Mouse (Mus musculus): ENCODE data around the gene Dbndd2. TPM values are rescaled to one million over a fixed set of nuclear protein-coding genes. Genes with fewer than 3 reads are reported as not detected.

Gene Dbndd2
- polyA plus RNA-seq, 1 experiment from 2014 or later, result 17.9 TPM

DNA sequence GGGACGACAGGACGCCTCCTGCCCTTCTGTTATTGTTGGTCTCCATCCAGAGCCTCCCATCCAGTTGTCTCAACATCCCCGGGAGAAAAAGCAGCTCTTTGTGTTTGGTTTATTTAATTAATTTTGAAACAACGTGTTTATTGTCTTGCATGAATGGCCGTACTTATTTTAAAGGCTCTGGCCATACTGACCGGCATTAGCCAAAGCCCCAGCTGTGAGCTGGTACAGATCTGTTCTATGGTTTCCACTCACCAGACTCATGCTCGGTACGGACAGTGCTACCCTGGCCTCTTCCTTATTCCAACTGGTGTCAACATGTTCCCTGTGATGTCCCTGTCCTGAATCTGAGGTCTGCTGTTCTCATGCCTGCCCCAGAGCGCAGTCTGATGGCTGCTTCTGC is 30.0 kb downstream of the Dbndd2 start:
- no peak for ATAC-seq (ENCODE audit: insufficient number of reproducible peaks, insufficient read depth, low FRiP score, low read depth)
- H3K4me2 ChIP-seq (replicated peaks; ENCODE audit: low read depth, low read length), result no peak overlapping the region
- H3K4me3 ChIP-seq (ENCODE audit: low read depth, low read length), result no peak overlapping the region
- H3K27me3 ChIP-seq (ENCODE audit: control insufficient read depth, insufficient read depth, low read length), result no peaks in the 10 kb centered on the region
- peaks cover 8% of the 10 kb centered on the region for H3K4me1 ChIP-seq (ENCODE audit: control insufficient read depth, insufficient read depth, low read length)
- no peak overlapping the region for H3K9ac ChIP-seq (replicated peaks; ENCODE audit: low read depth, low read length)
- no peaks in the 10 kb centered on the region for H3K9me3 ChIP-seq (ENCODE audit: control insufficient read depth, low read depth, low read length)
- no peaks in the 10 kb centered on the region for H3K36me3 ChIP-seq (ENCODE audit: control insufficient read depth, insufficient read depth, low read length)
- WGBS, result 78% methylated on average over 9 of the region's 9 CpGs
- H3K27ac ChIP-seq (ENCODE audit: low read length), result no peak overlapping the region

DNA sequence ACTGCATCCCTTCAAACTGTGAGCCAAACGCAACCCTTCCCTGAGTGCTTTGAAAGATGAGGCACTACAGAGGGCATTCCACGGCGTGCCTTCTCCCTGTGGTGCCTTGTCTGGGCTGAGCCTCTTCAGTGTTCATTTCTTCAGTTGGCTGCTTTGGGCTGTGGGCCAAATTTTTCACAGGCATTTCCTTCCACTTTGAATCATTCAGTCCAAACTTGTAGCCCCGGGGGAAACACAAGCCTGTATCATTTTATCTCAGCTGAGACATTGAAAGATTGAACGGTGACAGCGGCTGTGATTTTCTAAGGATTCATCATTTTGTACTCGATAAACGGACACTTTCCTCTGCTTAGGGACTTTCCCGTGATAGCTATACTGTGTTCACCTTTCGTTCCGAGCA is 30.7 kb downstream of the Dbndd2 start:
- no peaks in the 10 kb centered on the region for H3K9me3 ChIP-seq (ENCODE audit: control insufficient read depth, low read depth, low read length)

DNA sequence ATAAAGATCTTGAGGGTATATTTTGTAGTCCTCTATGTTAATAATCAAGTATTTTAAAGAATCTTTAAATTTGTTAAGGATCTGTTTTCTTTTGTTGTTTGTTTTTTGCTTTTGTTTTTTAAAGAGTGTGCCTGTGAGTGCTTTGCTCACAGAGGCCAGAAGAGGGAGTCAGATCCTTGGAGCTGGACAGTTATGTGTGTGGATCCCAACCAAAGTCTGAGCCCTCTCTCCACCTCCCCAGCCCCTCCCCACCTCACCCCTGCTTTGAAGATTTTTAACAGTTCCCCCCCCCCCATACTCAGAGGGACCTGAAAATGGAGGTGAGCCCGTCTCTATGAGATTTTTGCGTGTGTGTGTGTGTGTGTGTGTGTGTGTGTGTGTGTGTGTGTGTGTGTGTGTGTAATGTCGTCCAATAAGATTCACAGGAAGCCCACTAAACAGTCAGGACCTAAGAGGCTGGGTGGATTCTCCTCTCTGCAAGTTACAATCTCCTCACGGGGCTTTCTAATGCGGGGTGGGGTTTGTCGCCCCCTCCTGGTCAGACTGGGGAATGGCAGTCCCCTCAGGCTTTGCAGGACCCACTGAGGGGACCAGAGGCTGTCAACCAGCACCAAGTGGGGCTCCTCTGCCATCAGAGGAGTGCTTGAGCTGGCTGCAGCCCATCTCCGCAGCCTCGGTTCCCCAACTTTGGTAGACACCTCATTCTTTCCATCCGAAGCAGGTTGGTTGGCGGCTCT is 31.7 kb downstream of the Dbndd2 start:
- H3K9ac ChIP-seq (replicated peaks; ENCODE audit: low read depth, low read length), result no peak overlapping the region
- 33% methylated on average over 10 of the region's 10 CpGs for WGBS
- H3K27ac ChIP-seq (ENCODE audit: low read length), result peak overlapping the region; percentile 89; the same call in 1 of the 2 replicates
- no peak overlapping the region for H3K4me3 ChIP-seq (ENCODE audit: low read depth, low read length)
- peaks cover 11% of the 10 kb centered on the region for H3K4me1 ChIP-seq (ENCODE audit: control insufficient read depth, insufficient read depth, low read length)
- no peak for ATAC-seq (ENCODE audit: insufficient number of reproducible peaks, insufficient read depth, low FRiP score, low read depth)
- H3K36me3 ChIP-seq (ENCODE audit: control insufficient read depth, insufficient read depth, low read length), result no peaks in the 10 kb centered on the region
- no peaks in the 10 kb centered on the region for H3K9me3 ChIP-seq (ENCODE audit: control insufficient read depth, low read depth, low read length)
- H3K27me3 ChIP-seq (ENCODE audit: control insufficient read depth, insufficient read depth, low read length), result no peaks in the 10 kb centered on the region
- no peak overlapping the region for H3K4me2 ChIP-seq (replicated peaks; ENCODE audit: low read depth, low read length)

More for the DNA sequence above, 30.7 kb downstream of the Dbndd2 start:
- ATAC-seq (ENCODE audit: insufficient number of reproducible peaks, insufficient read depth, low FRiP score, low read depth), result no peak
- Histone ChIP-seq H3K36me3 (ENCODE audit: control insufficient read depth, insufficient read depth, low read length) (no peaks in the 10 kb centered on the region), H3K27ac (ENCODE audit: low read length) (no peak overlapping the region), H3K4me1 (ENCODE audit: control insufficient read depth, insufficient read depth, low read length) (peaks cover 8% of the 10 kb centered on the region), H3K4me3 (ENCODE audit: low read depth, low read length) (no peak overlapping the region), H3K9ac (replicated peaks; ENCODE audit: low read depth, low read length) (no peak overlapping the region), H3K4me2 (replicated peaks; ENCODE audit: low read depth, low read length) (no peak overlapping the region), H3K27me3 (ENCODE audit: control insufficient read depth, insufficient read depth, low read length) (no peaks in the 10 kb centered on the region)
- WGBS, result 81% methylated on average over 11 of the region's 11 CpGs

DNA sequence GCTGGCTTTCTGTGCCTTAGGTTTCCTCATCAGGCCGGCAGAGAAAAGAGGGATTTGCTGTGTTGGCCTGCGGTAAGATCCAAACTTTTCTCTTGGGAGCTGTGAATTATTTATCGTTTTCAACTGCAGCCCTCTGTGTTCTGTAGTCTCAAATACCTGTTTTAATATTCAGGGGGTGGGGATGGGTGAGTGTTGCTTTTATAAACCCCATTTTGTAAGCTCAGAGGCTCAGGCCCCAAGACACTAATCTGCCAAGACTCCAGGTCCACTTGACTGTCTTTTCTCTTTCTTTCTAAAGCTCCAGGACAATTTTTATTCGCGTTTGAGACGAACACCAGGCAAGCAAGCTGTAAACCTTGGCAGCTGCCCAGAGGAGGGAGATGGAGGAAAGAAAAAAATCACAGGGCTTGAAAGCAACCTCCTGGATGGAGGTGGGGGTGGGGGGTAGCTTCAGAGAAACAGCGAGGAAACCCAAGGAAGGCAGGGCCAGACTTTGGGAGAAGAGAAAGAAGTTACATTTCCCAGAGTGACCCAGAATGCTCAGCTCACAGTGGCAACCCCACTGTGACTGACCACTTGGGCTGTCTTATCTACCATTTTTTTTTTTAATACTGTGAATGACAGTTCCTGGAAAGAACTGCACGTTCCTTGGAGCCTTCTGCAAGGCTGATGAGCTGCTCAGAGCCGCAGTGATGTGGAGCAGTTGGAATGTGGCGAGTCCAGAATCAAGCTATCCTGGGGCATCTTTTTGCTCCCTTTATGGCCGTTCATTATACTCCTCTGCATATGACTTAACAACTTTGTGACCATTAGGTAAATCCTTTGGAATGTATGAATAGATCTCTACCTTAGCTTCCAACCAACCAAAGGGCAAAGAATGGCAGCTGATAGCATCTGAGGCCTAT is 32.6 kb downstream of the Dbndd2 start:
- no peak overlapping the region for H3K4me2 ChIP-seq (replicated peaks; ENCODE audit: low read depth, low read length)
- WGBS, result 34% methylated on average over 11 of the region's 11 CpGs
- H3K27ac ChIP-seq (ENCODE audit: low read length), result peak overlapping the region; percentile 89; the same call in 1 of the 2 replicates
- H3K36me3 ChIP-seq (ENCODE audit: control insufficient read depth, insufficient read depth, low read length), result no peaks in the 10 kb centered on the region
- H3K27me3 ChIP-seq (ENCODE audit: control insufficient read depth, insufficient read depth, low read length), result no peaks in the 10 kb centered on the region
- ATAC-seq (ENCODE audit: insufficient number of reproducible peaks, insufficient read depth, low FRiP score, low read depth), result peak; percentile 14; the same call in 1 of the 2 replicates
- H3K4me1 ChIP-seq (ENCODE audit: control insufficient read depth, insufficient read depth, low read length), result peaks cover 11% of the 10 kb centered on the region
- no peak overlapping the region for H3K4me3 ChIP-seq (ENCODE audit: low read depth, low read length)
- H3K9me3 ChIP-seq (ENCODE audit: control insufficient read depth, low read depth, low read length), result no peaks in the 10 kb centered on the region
- H3K9ac ChIP-seq (replicated peaks; ENCODE audit: low read depth, low read length), result no peak overlapping the region

- Histone ChIP-seq H3K4me1 (ENCODE audit: control insufficient read depth, insufficient read depth, low read length) (peaks cover 11% of the 10 kb centered on the region), H3K27me3 (ENCODE audit: control insufficient read depth, insufficient read depth, low read length) (no peaks in the 10 kb centered on the region), H3K4me3 (ENCODE audit: low read depth, low read length) (no peak overlapping the region), H3K36me3 (ENCODE audit: control insufficient read depth, insufficient read depth, low read length) (no peaks in the 10 kb centered on the region), H3K9ac (replicated peaks; ENCODE audit: low read depth, low read length) (no peak overlapping the region), H3K27ac (ENCODE audit: low read length) (peak overlapping the region; percentile 89; the same call in 1 of the 2 replicates), H3K9me3 (ENCODE audit: control insufficient read depth, low read depth, low read length) (no peaks in the 10 kb centered on the region), H3K4me2 (replicated peaks; ENCODE audit: low read depth, low read length) (no peak overlapping the region)
- 52% methylated on average over 6 of the region's 6 CpGs for WGBS
- no peak for ATAC-seq (ENCODE audit: insufficient number of reproducible peaks, insufficient read depth, low FRiP score, low read depth)
Observed at GRCm38 (mm10) chr2:164519171-164519526, 33.2 kb downstream of the Dbndd2 start.

DNA sequence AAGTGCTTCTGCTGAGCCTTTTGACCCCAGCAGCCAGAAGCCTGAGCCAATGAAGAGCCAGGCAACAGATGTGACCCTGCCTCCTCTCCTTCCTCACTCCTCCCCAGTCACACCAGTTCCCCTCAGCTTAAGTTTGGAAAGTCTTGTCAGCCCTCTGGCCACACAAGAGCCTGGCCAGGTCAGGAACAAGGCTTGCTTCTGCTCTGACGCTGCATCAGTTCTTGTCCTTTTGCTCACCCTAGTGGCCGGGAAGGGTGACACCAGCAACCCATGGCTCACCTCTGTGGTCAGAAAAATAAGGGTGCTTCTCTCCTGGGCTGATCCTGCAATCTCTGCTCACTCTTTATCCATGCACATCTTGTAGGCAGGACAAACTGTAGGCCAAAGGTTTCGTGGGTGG is 34.9 kb downstream of the Dbndd2 start:
- ATAC-seq (ENCODE audit: insufficient number of reproducible peaks, insufficient read depth, low FRiP score, low read depth), result no peak
- 20% methylated on average over 3 of the region's 3 CpGs for WGBS

DNA sequence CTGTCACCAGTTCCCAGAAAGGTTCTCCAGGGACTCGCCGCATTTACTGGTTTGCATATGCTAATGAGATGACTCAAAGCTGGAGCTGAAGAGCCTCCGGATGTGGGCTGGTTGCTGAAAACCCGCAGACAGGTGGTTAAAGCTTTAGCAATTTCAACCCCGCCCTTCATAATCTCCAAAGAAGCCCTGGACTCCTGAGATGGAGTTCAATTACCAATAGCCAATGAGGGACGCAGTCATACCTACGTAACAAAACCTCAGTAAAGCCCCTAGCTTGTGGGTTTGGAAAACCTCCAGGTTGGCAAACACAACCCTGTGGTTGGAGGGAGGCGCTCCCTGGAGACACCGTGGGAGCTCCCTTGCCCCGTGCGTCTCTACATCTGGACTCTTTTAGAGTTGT is 35.9 kb downstream of the Dbndd2 start:
- H3K4me2 ChIP-seq (replicated peaks; ENCODE audit: low read depth, low read length), result no peak overlapping the region
- H3K4me3 ChIP-seq (ENCODE audit: low read depth, low read length), result no peak overlapping the region
- H3K36me3 ChIP-seq (ENCODE audit: control insufficient read depth, insufficient read depth, low read length), result no peaks in the 10 kb centered on the region
- ATAC-seq (ENCODE audit: insufficient number of reproducible peaks, insufficient read depth, low FRiP score, low read depth), result no peak
- H3K27me3 ChIP-seq (ENCODE audit: control insufficient read depth, insufficient read depth, low read length), result no peaks in the 10 kb centered on the region
- H3K27ac ChIP-seq (ENCODE audit: low read length), result no peak overlapping the region
- H3K4me1 ChIP-seq (ENCODE audit: control insufficient read depth, insufficient read depth, low read length), result peaks cover 11% of the 10 kb centered on the region
- H3K9me3 ChIP-seq (ENCODE audit: control insufficient read depth, low read depth, low read length), result no peaks in the 10 kb centered on the region
- no peak overlapping the region for H3K9ac ChIP-seq (replicated peaks; ENCODE audit: low read depth, low read length)
- WGBS, result 19% methylated on average over 11 of the region's 11 CpGs

More for the DNA sequence above, 34.9 kb downstream of the Dbndd2 start:
- H3K27ac ChIP-seq (ENCODE audit: low read length), result no peak overlapping the region
- no peak overlapping the region for H3K4me2 ChIP-seq (replicated peaks; ENCODE audit: low read depth, low read length)
- no peak overlapping the region for H3K9ac ChIP-seq (replicated peaks; ENCODE audit: low read depth, low read length)
- H3K27me3 ChIP-seq (ENCODE audit: control insufficient read depth, insufficient read depth, low read length), result no peaks in the 10 kb centered on the region
- peaks cover 11% of the 10 kb centered on the region for H3K4me1 ChIP-seq (ENCODE audit: control insufficient read depth, insufficient read depth, low read length)
- no peak overlapping the region for H3K4me3 ChIP-seq (ENCODE audit: low read depth, low read length)
- no peaks in the 10 kb centered on the region for H3K36me3 ChIP-seq (ENCODE audit: control insufficient read depth, insufficient read depth, low read length)
- no peaks in the 10 kb centered on the region for H3K9me3 ChIP-seq (ENCODE audit: control insufficient read depth, low read depth, low read length)

- H3K4me1 ChIP-seq (ENCODE audit: control insufficient read depth, insufficient read depth, low read length), result peaks cover 11% of the 10 kb centered on the region
- no peaks in the 10 kb centered on the region for H3K27me3 ChIP-seq (ENCODE audit: control insufficient read depth, insufficient read depth, low read length)
- H3K4me2 ChIP-seq (replicated peaks; ENCODE audit: low read depth, low read length), result no peak overlapping the region
- 26% methylated on average over 8 of the region's 8 CpGs for WGBS
- no peak overlapping the region for H3K9ac ChIP-seq (replicated peaks; ENCODE audit: low read depth, low read length)
- H3K27ac ChIP-seq (ENCODE audit: low read length), result no peak overlapping the region
- H3K36me3 ChIP-seq (ENCODE audit: control insufficient read depth, insufficient read depth, low read length), result no peaks in the 10 kb centered on the region
- no peaks in the 10 kb centered on the region for H3K9me3 ChIP-seq (ENCODE audit: control insufficient read depth, low read depth, low read length)
- no peak for ATAC-seq (ENCODE audit: insufficient number of reproducible peaks, insufficient read depth, low FRiP score, low read depth)
- no peak overlapping the region for H3K4me3 ChIP-seq (ENCODE audit: low read depth, low read length)
Observed at GRCm38 (mm10) chr2:164522280-164522679, 36.4 kb downstream of the Dbndd2 start.
